In the genomic region with DNA sequence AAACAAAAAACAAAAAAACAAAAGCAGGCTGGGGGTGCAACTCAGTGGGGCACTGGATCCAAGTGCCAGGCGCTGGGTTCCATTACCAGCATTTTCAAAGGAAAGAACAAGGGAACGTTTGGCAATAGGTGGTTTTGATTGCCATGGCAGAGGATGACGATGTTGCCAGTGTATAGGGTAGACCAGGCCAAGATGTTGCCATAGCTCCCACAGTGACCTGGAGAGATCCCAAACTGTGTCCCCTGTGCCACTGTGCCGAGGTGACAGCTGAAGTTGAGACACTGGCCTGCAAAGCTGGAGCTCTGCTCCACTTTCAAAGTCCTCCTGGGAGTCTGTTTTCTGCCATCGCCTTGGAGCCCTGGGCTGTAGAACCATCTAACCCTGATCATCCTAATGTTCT, we compare ENCODE assay signal across 24 mouse cellular contexts. TPM values are rescaled to one million over a fixed set of nuclear protein-coding genes. Genes with fewer than 3 reads are reported as not detected.
"Had no signal": no experiment of that assay in that cellular context is flagged by ENCODE, and none has a peak within 500 bp of the region (broad histone marks: within the 10 kb centered on the region; RNA-seq: fewer than 3 reads in every experiment).

No protein-coding gene starts in this region.

- DNase-seq: gastrocnemius, postnatal 14 days; gastrocnemius, postnatal 36 days; heart, adult 11 months; heart, adult 2 months; heart, postnatal 14 days; heart, postnatal 36 days; kidney, adult 11 months; kidney, adult 2 months; kidney, adult 9 months; kidney, postnatal 14 days; kidney, postnatal 36 days; layer of hippocampus, adult 9-11 months; layer of hippocampus, postnatal 36 days had no signal

RNA-seq across cellular contexts. Expression of a gene that starts 23.9 kb away (rescaled TPM):
- total RNA-seq: gastrocnemius, adult 18-20 months; gastrocnemius, adult 8-10 months; gastrocnemius, postnatal 14 days; gastrocnemius, postnatal 36 days; heart, adult 2 months; heart, postnatal 14 days; heart, postnatal 36 days; hematopoietic stem cell, adult 5-6 weeks; layer of hippocampus, adult 18-20 months; layer of hippocampus, adult 8-10 months; layer of hippocampus, postnatal 14 days; layer of hippocampus, postnatal 36 days; left cerebral cortex, adult 18-20 months; left cerebral cortex, adult 8-10 months; left cerebral cortex, postnatal 14 days; left cerebral cortex, postnatal 36 days; liver, adult 2 months had no signal

RNA-seq across cellular contexts. Expression of a gene that starts 38.6 kb away (rescaled TPM):
- total RNA-seq: gastrocnemius, adult 18-20 months; gastrocnemius, adult 8-10 months; gastrocnemius, postnatal 14 days; gastrocnemius, postnatal 36 days; heart, adult 2 months; heart, postnatal 14 days; heart, postnatal 36 days; hematopoietic stem cell, adult 5-6 weeks; layer of hippocampus, adult 18-20 months; layer of hippocampus, adult 8-10 months; layer of hippocampus, postnatal 14 days; layer of hippocampus, postnatal 36 days; left cerebral cortex, adult 18-20 months; left cerebral cortex, adult 8-10 months; left cerebral cortex, postnatal 14 days; left cerebral cortex, postnatal 36 days; liver, adult 2 months had no signal
